Mouse (Mus musculus): ENCODE data around the gene Gm5901. TPM values are rescaled to one million over a fixed set of nuclear protein-coding genes. Genes with fewer than 3 reads are reported as not detected.
"Not testable (repeated sequence)": the region's sequence is repeated elsewhere in the genome, so short reads cannot be mapped to it uniquely, and the experiment has no call there.

Gene Gm5901
- polyA plus RNA-seq, 1 experiment from 2014 or later: not detected

GRCm38 (mm10) chr7:105406322-105406721, 31.5 kb downstream of the Gm5901 start:
- Histone ChIP-seq H3K9ac (ENCODE audit: low read length) (no peak overlapping the region), H3K27me3 (ENCODE audit: control insufficient read depth, insufficient read depth, low read length) (no peaks in the 10 kb centered on the region), H3K4me1 (ENCODE audit: control insufficient read depth in 2 of 2, insufficient read depth in 2 of 2, low read length in 2 of 2) (no peaks in the 10 kb centered on the region), H3K9me3 (ENCODE audit: control insufficient read depth, low read length) (no peaks in the 10 kb centered on the region), H3K36me3 (ENCODE audit: control insufficient read depth, insufficient read depth, low read length) (no peaks in the 10 kb centered on the region), H3K4me3 (ENCODE audit: control insufficient read depth in 1 of 2, insufficient read depth in 1 of 2, low read depth in 1 of 2, low read length in 2 of 2) (no peak overlapping the region), H3K27ac (replicated peaks in 1 of 2; ENCODE audit: control insufficient read depth in 1 of 2, insufficient read depth in 1 of 2, low read depth in 2 of 2, low read length in 2 of 2) (no peak overlapping the region), H3K4me2 (ENCODE audit: low read length) (no peak overlapping the region)
- 48% methylated on average over 1 of the region's 1 CpGs for WGBS
- no peak; the same call in 1 of the 2 replicates for ATAC-seq (ENCODE audit: insufficient number of reproducible peaks, insufficient read depth, low FRiP score, low read depth)

- not testable (repeated sequence) for H3K27ac ChIP-seq (replicated peaks in 1 of 2; ENCODE audit: control insufficient read depth in 1 of 2, insufficient read depth in 1 of 2, low read depth in 2 of 2, low read length in 2 of 2); H3K4me3 ChIP-seq (ENCODE audit: control insufficient read depth in 1 of 2, insufficient read depth in 1 of 2, low read depth in 1 of 2, low read length in 2 of 2); H3K4me2 ChIP-seq (ENCODE audit: low read length); H3K27me3 ChIP-seq (ENCODE audit: control insufficient read depth, insufficient read depth, low read length); H3K9ac ChIP-seq (ENCODE audit: low read length); ATAC-seq (ENCODE audit: insufficient number of reproducible peaks, insufficient read depth, low FRiP score, low read depth); H3K4me1 ChIP-seq (ENCODE audit: control insufficient read depth in 2 of 2, insufficient read depth in 2 of 2, low read length in 2 of 2); H3K9me3 ChIP-seq (ENCODE audit: control insufficient read depth, low read length); H3K36me3 ChIP-seq (ENCODE audit: control insufficient read depth, insufficient read depth, low read length)
- WGBS: 48% methylated on average over 8 of the region's 8 CpGs
These were observed 37.2 kb downstream of the Gm5901 start for GRCm38 (mm10) chr7:105411874-105412632.

- no peaks in the 10 kb centered on the region for H3K27me3 ChIP-seq (ENCODE audit: control insufficient read depth, insufficient read depth, low read length)
These were observed 39.5 kb downstream of the Gm5901 start for GRCm38 (mm10) chr7:105414385-105414784.

GRCm38 (mm10) chr7:105416529-105416928, 41.7 kb downstream of the Gm5901 start:
- H3K4me2 ChIP-seq (ENCODE audit: low read length): no peak overlapping the region
- H3K27ac ChIP-seq (replicated peaks in 1 of 2; ENCODE audit: control insufficient read depth in 1 of 2, insufficient read depth in 1 of 2, low read depth in 2 of 2, low read length in 2 of 2): no peak overlapping the region
- H3K36me3 ChIP-seq (ENCODE audit: control insufficient read depth, insufficient read depth, low read length): no peaks in the 10 kb centered on the region
- no peak overlapping the region for H3K4me3 ChIP-seq (ENCODE audit: control insufficient read depth in 1 of 2, insufficient read depth in 1 of 2, low read depth in 1 of 2, low read length in 2 of 2)
- ATAC-seq (ENCODE audit: insufficient number of reproducible peaks, insufficient read depth, low FRiP score, low read depth): no peak
- H3K27me3 ChIP-seq (ENCODE audit: control insufficient read depth, insufficient read depth, low read length): no peaks in the 10 kb centered on the region
- no peak overlapping the region for H3K9ac ChIP-seq (ENCODE audit: low read length)
- no peaks in the 10 kb centered on the region for H3K9me3 ChIP-seq (ENCODE audit: control insufficient read depth, low read length)
- 86% methylated on average over 7 of the region's 7 CpGs for WGBS
- no peaks in the 10 kb centered on the region for H3K4me1 ChIP-seq (ENCODE audit: control insufficient read depth in 2 of 2, insufficient read depth in 2 of 2, low read length in 2 of 2)

More at GRCm38 (mm10) chr7:105414385-105414784, 39.5 kb downstream of the Gm5901 start:
- Histone ChIP-seq H3K9ac (ENCODE audit: low read length) (no peak overlapping the region), H3K36me3 (ENCODE audit: control insufficient read depth, insufficient read depth, low read length) (no peaks in the 10 kb centered on the region), H3K9me3 (ENCODE audit: control insufficient read depth, low read length) (no peaks in the 10 kb centered on the region), H3K4me3 (ENCODE audit: control insufficient read depth in 1 of 2, insufficient read depth in 1 of 2, low read depth in 1 of 2, low read length in 2 of 2) (no peak overlapping the region), H3K27ac (replicated peaks in 1 of 2; ENCODE audit: control insufficient read depth in 1 of 2, insufficient read depth in 1 of 2, low read depth in 2 of 2, low read length in 2 of 2) (no peak overlapping the region), H3K4me2 (ENCODE audit: low read length) (no peak overlapping the region), H3K4me1 (ENCODE audit: control insufficient read depth in 2 of 2, insufficient read depth in 2 of 2, low read length in 2 of 2) (no peaks in the 10 kb centered on the region)
- no peak for ATAC-seq (ENCODE audit: insufficient number of reproducible peaks, insufficient read depth, low FRiP score, low read depth)
- 59% methylated on average over 6 of the region's 6 CpGs for WGBS

- Histone ChIP-seq H3K4me3 (ENCODE audit: control insufficient read depth in 1 of 2, insufficient read depth in 1 of 2, low read depth in 1 of 2, low read length in 2 of 2) (no peak overlapping the region), H3K4me2 (ENCODE audit: low read length) (no peak overlapping the region), H3K27ac (replicated peaks in 1 of 2; ENCODE audit: control insufficient read depth in 1 of 2, insufficient read depth in 1 of 2, low read depth in 2 of 2, low read length in 2 of 2) (no peak overlapping the region), H3K36me3 (ENCODE audit: control insufficient read depth, insufficient read depth, low read length) (no peaks in the 10 kb centered on the region), H3K4me1 (ENCODE audit: control insufficient read depth in 2 of 2, insufficient read depth in 2 of 2, low read length in 2 of 2) (no peaks in the 10 kb centered on the region), H3K27me3 (ENCODE audit: control insufficient read depth, insufficient read depth, low read length) (no peaks in the 10 kb centered on the region), H3K9ac (ENCODE audit: low read length) (no peak overlapping the region), H3K9me3 (ENCODE audit: control insufficient read depth, low read length) (no peaks in the 10 kb centered on the region)
- ATAC-seq (ENCODE audit: insufficient number of reproducible peaks, insufficient read depth, low FRiP score, low read depth): no peak
- WGBS: 83% methylated on average over 5 of the region's 5 CpGs
These were observed 43.3 kb downstream of the Gm5901 start for GRCm38 (mm10) chr7:105418106-105418505.

GRCm38 (mm10) chr7:105420903-105421302, 46.1 kb downstream of the Gm5901 start:
- H3K4me1 ChIP-seq (ENCODE audit: control insufficient read depth in 2 of 2, insufficient read depth in 2 of 2, low read length in 2 of 2): peaks cover 0 to 2% of the 10 kb centered on the region in 2 experiments; a peak in 3 of 4 replicates
- H3K36me3 ChIP-seq (ENCODE audit: control insufficient read depth, insufficient read depth, low read length): no peaks in the 10 kb centered on the region
- WGBS: 21% methylated on average over 2 of the region's 2 CpGs
- no peak overlapping the region for H3K4me2 ChIP-seq (ENCODE audit: low read length)
- no peak overlapping the region for H3K9ac ChIP-seq (ENCODE audit: low read length)
- H3K27ac ChIP-seq (replicated peaks in 1 of 2; ENCODE audit: control insufficient read depth in 1 of 2, insufficient read depth in 1 of 2, low read depth in 2 of 2, low read length in 2 of 2): no peak overlapping the region
- no peaks in the 10 kb centered on the region for H3K9me3 ChIP-seq (ENCODE audit: control insufficient read depth, low read length)
- no peak for ATAC-seq (ENCODE audit: insufficient number of reproducible peaks, insufficient read depth, low FRiP score, low read depth)
- no peak overlapping the region for H3K4me3 ChIP-seq (ENCODE audit: control insufficient read depth in 1 of 2, insufficient read depth in 1 of 2, low read depth in 1 of 2, low read length in 2 of 2)
- H3K27me3 ChIP-seq (ENCODE audit: control insufficient read depth, insufficient read depth, low read length): peaks cover 27% of the 10 kb centered on the region

- H3K4me3 ChIP-seq (ENCODE audit: control insufficient read depth in 1 of 2, insufficient read depth in 1 of 2, low read depth in 1 of 2, low read length in 2 of 2): no peak overlapping the region
- peaks cover 0 to 5% of the 10 kb centered on the region in 2 experiments; a peak in 3 of 4 replicates for H3K4me1 ChIP-seq (ENCODE audit: control insufficient read depth in 2 of 2, insufficient read depth in 2 of 2, low read length in 2 of 2)
- no peak overlapping the region for H3K27ac ChIP-seq (replicated peaks in 1 of 2; ENCODE audit: control insufficient read depth in 1 of 2, insufficient read depth in 1 of 2, low read depth in 2 of 2, low read length in 2 of 2)
- H3K4me2 ChIP-seq (ENCODE audit: low read length): no peak overlapping the region
- H3K36me3 ChIP-seq (ENCODE audit: control insufficient read depth, insufficient read depth, low read length): no peaks in the 10 kb centered on the region
- H3K9ac ChIP-seq (ENCODE audit: low read length): no peak overlapping the region
- H3K27me3 ChIP-seq (ENCODE audit: control insufficient read depth, insufficient read depth, low read length): peaks cover 45% of the 10 kb centered on the region
- 19% methylated on average over 5 of the region's 5 CpGs for WGBS
- no peak for ATAC-seq (ENCODE audit: insufficient number of reproducible peaks, insufficient read depth, low FRiP score, low read depth)
- no peaks in the 10 kb centered on the region for H3K9me3 ChIP-seq (ENCODE audit: control insufficient read depth, low read length)
These were observed 49.5 kb downstream of the Gm5901 start for GRCm38 (mm10) chr7:105424368-105424767.
